Mouse (Mus musculus) Patski (cell line): ENCODE data around the gene 4922502D21Rik. TPM values are rescaled to one million over a fixed set of nuclear protein-coding genes. Genes with fewer than 3 reads are reported as not detected.
A peak's percentile ranks its signal among the peaks of the same experiment; 100 is the strongest.

Source experiments
- ATAC-seq: fragments of 100-300 bp; one replicate; pipeline ENCODE4 v1.8.0; 2021
- CTCF ChIA-PET: fragments of 350-600 bp; sonication (Branson Sonifier 250); formaldehyde crosslinking; loops from one replicate; lab custom pipeline; 2022; ENCODE audit warnings: inconsistent platforms; lab: Charles Lee
- POLR2A ChIA-PET: fragments of 350-600 bp; sonication (Branson Sonifier 250); formaldehyde crosslinking; loops from one replicate; lab custom pipeline; 2022; ENCODE audit warnings: antibody characterized with exemption, inconsistent platforms; lab: Charles Lee
- DNase-seq: peaks from one replicate; pipeline ENCODE4 v3.0.0-alpha.2; 2011; ENCODE audit warnings: low read depth, low spot score
- H3K27me3 ChIP-seq: fragments of 371-371 bp; one replicate; pipeline ENCODE4 v1.5.1; 2021
- CTCF ChIP-seq: fragments of 100-300 bp; IDR thresholded peaks from one replicate; pipeline ENCODE4 v1.5.1; 2021
- in situ Hi-C: fragments of 300-500 bp; cut with MboI; formaldehyde crosslinking; loops from 3 replicates; pipeline ENCODE4 v1.11.1; 2018; ENCODE audit warnings: low pct_unique_long_range_greater_than_20kb, mixed read lengths
- polyA plus RNA-seq: library from polyadenylated mRNA; unstranded; gene quantifications from one replicate; pipeline ENCODE4 v1.2.3, GENCODE M21; 2021

Gene 4922502D21Rik
- polyA plus RNA-seq: not detected

GRCm38 (mm10) chr6:129331610-129332009 lies at the start of gene 4922502D21Rik:
Gene 4922502D21Rik (minus strand): TSS chr6:129331796.
- H3K27me3 ChIP-seq: peaks cover 3% of the 10 kb centered on the region
- TF ChIP-seq CTCF: no peak
- ChIA-PET POLR2A (interaction anchor here (0.6 kb wide), 1 partner anchor 72 kb away, joined by 5 read pairs; no protein-coding TSS in a partner anchor), CTCF (interaction anchor here (1.4 kb wide), 1 partner anchor 10 kb away, joined by 3 read pairs; no protein-coding TSS in a partner anchor)
- in situ Hi-C loops: no loop called here
- DNase-seq: no peak
- no peak for ATAC-seq

- no peak for TF ChIP-seq CTCF
- peaks cover 36% of the 10 kb centered on the region for H3K27me3 ChIP-seq
- ATAC-seq (no peak), DNase-seq (no peak)
- in situ Hi-C loops: no loop called here
- ChIA-PET CTCF (no interaction called here), POLR2A (no interaction called here)
These were observed 48.9 kb upstream of the 4922502D21Rik start for GRCm38 (mm10) chr6:129380454-129380853.

DNA sequence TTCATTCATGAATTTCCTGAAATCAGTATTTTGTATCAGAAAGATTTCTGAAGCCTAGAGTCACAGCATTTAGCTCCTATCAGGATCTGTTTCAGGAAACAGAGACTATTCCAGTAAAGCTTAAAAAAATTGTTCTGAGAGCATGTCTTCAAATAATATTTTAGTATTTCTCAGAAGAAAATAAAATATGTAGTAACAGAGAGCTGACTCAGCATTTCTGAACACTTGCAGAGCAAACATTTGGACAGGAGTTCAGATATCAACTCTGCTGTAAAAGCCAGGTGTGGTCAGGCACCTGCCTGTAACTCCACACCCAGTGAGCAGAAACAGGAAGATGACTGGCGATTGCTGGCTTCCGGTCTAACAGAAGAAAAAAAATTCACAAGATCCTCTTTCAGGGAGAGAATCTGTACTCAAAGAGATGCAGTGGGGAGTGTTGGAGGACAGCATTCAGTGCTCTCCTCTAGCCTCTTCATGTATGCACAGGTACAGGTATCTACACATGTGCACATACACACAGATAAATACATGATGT lies 43.4 kb upstream of the 4922502D21Rik start:
- ChIA-PET CTCF (interaction anchor here (1.3 to 2.0 kb wide), 2 partner anchors 9 to 10 kb away, joined by 3 to 5 read pairs; partner anchors contain the start of gene Clec12b), POLR2A (no interaction called here)
- no peak for DNase-seq
- in situ Hi-C loops: loop anchor here (25.0 kb wide), 1 partner anchor 513 kb away; no protein-coding TSS in a partner anchor
- no peak for TF ChIP-seq CTCF
- no peak for ATAC-seq
- H3K27me3 ChIP-seq: peaks cover 40% of the 10 kb centered on the region

DNA sequence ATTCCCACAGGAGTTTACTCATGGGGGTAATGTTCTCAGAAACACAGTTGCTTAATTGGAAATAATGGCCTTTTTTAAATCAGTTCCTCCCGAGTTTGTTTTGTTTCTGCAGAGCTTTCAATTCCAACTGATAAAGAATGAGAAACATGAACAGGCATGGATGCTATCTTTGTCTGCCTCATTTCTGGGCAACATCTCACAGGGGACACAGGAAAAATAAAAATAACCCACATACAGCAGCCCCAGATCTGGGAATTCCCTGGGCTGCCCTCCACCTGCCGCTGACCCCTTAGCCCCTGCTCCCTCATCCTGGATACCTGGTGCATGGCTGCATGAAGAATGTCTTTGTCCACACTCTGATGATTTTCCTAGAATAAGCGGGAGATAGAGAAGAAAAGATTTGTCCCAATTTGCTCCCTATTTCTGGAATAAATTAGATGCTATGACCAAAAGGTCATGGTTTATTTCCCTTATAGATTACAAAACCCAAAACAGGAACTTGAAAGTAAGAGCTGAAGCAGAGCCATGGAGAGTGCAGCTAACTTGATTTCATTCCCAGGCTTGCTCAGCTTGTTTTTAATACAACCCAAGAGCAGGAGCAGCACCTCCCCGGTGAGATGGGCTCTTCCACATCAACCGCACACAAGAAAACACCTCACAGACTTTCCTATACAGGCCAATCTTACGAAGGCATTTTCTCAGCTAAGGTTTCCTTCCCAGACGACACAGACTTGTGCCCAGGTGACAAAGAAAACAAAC lies 38.0 kb upstream of the 4922502D21Rik start:
- peaks cover 34% of the 10 kb centered on the region for H3K27me3 ChIP-seq
- no peak for TF ChIP-seq CTCF
- ChIA-PET CTCF (no interaction called here), POLR2A (no interaction called here)
- no peak for ATAC-seq
- in situ Hi-C loops: loop anchor here (25.0 kb wide), 1 partner anchor 507 kb away; no protein-coding TSS in a partner anchor
- DNase-seq: no peak

- H3K27me3 ChIP-seq: peaks cover 39% of the 10 kb centered on the region
- DNase-seq (no peak), ATAC-seq (peak; percentile 87)
- ChIA-PET CTCF (interaction anchor here (0.6 to 1.8 kb wide), 6 partner anchors 8 to 106 kb away, joined by 3 to 6 read pairs (median 4); no protein-coding TSS in a partner anchor), POLR2A (no interaction called here)
- TF ChIP-seq CTCF: peak; percentile 85
- in situ Hi-C loops: loop anchor here (25.0 kb wide), 1 partner anchor 504 kb away; no protein-coding TSS in a partner anchor
These were observed 34.4 kb upstream of the 4922502D21Rik start for GRCm38 (mm10) chr6:129365959-129366359.

GRCm38 (mm10) chr6:129363942-129364341 lies 32.3 kb upstream of the 4922502D21Rik start:
- DNase-seq: no peak
- no peak for TF ChIP-seq CTCF
- in situ Hi-C loops: loop anchor here (5.0 to 25.0 kb wide), 2 partner anchors 107 to 502 kb away; no protein-coding TSS in a partner anchor
- CTCF ChIA-PET: interaction anchor here (1.1 kb wide), 1 partner anchor 99 kb away, joined by 3 read pairs; no protein-coding TSS in a partner anchor
- H3K27me3 ChIP-seq: peaks cover 27% of the 10 kb centered on the region
- POLR2A ChIA-PET: no interaction called here
- ATAC-seq: no peak

- H3K27me3 ChIP-seq: peaks cover 23% of the 10 kb centered on the region
- no peak for TF ChIP-seq CTCF
- DNase-seq (no peak), ATAC-seq (no peak)
- in situ Hi-C loops: loop anchor here (25.0 kb wide), 1 partner anchor 497 kb away; no protein-coding TSS in a partner anchor
- ChIA-PET POLR2A (no interaction called here), CTCF (interaction anchor here (0.6 to 0.7 kb wide), 2 partner anchors 10 to 1991 kb away, joined by 3 read pairs; no protein-coding TSS in a partner anchor)
These were observed 27.9 kb upstream of the 4922502D21Rik start for GRCm38 (mm10) chr6:129359515-129359914.

GRCm38 (mm10) chr6:129356430-129356829 lies 24.8 kb upstream of the 4922502D21Rik start:
- no peak for TF ChIP-seq CTCF
- no peak for DNase-seq
- no peak for ATAC-seq
- ChIA-PET POLR2A (no interaction called here), CTCF (no interaction called here)
- in situ Hi-C loops: loop anchor here (25.0 kb wide), 1 partner anchor 494 kb away; no protein-coding TSS in a partner anchor
- peaks cover 8% of the 10 kb centered on the region for H3K27me3 ChIP-seq

DNA sequence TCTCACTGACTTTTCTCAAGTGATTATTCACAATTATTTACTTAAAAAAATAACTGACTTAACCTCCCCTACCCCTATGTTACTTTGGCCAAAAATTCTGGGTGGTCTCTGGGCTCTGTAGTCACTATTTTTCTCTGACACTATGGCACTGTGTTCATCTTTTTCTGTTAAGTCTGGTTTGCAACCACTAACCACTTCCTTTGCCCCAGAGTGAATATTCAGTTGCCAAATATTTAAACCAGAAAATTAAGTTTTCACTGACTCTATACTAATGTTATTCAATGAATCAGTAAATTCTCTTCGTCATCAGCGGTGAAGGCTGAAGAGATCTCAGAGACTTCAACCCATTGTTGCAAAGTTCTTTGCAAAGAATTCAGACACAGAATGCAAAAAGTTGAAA lies 24.2 kb upstream of the 4922502D21Rik start:
- POLR2A ChIA-PET: no interaction called here
- TF ChIP-seq CTCF: no peak
- ATAC-seq (no peak), DNase-seq (no peak)
- CTCF ChIA-PET: no interaction called here
- in situ Hi-C loops: loop anchor here (25.0 kb wide), 1 partner anchor 493 kb away; no protein-coding TSS in a partner anchor
- H3K27me3 ChIP-seq: peaks cover 8% of the 10 kb centered on the region

- in situ Hi-C loops: loop anchor here (25.0 kb wide), 1 partner anchor 489 kb away; no protein-coding TSS in a partner anchor
- no peak for TF ChIP-seq CTCF
- POLR2A ChIA-PET: no interaction called here
- no peak for ATAC-seq
- CTCF ChIA-PET: no interaction called here
- no peak for DNase-seq
- H3K27me3 ChIP-seq: no peaks in the 10 kb centered on the region
These were observed 19.5 kb upstream of the 4922502D21Rik start for GRCm38 (mm10) chr6:129351091-129351490.
